Mouse (Mus musculus) left cerebral cortex, adult 2 months (tissue): ENCODE data around the gene Adgrf1. TPM values are rescaled to one million over a fixed set of nuclear protein-coding genes. Genes with fewer than 3 reads are reported as not detected.
"Not testable (repeated sequence)": the region's sequence is repeated elsewhere in the genome, so short reads cannot be mapped to it uniquely, and the experiment has no call there.

Source experiments
- DNase-seq, 2 experiments: peaks; one replicate each; pipeline ENCODE4 v3.0.0; 2021 to 2022; ENCODE audit warnings: low spot score in 2 of 2, mixed read lengths in 1 of 2; ENCODE audit errors: extremely low spot score in 1 of 2
- H3K27ac ChIP-seq: fragments of 200-600 bp; 2 replicates; pipeline ENCODE4 v1.8.1; 2022
- H3K4me3 ChIP-seq: fragments of 200-600 bp; 2 replicates; pipeline ENCODE4 v1.8.1; 2022
- CTCF ChIP-seq: fragments of 200-600 bp; IDR thresholded peaks from 2 replicates; pipeline ENCODE4 v1.8.1; 2022; ENCODE audit warnings: antibody characterized with exemption, mild to moderate bottlenecking, moderate library complexity
- intact Hi-C: fragments of 180-260 bp; cut with DNase I; formaldehyde crosslinking; loops from one replicate; pipeline ENCODE4 v1.15.1; 2025
- total RNA-seq, 2 experiments: library from RNA; stranded (reverse); gene quantifications; 2 replicates each; pipeline ENCODE4 v1.2.3; 2021

Adgrf1 gene
- total RNA-seq, 2 experiments from 2014 or later: not detected

DNA sequence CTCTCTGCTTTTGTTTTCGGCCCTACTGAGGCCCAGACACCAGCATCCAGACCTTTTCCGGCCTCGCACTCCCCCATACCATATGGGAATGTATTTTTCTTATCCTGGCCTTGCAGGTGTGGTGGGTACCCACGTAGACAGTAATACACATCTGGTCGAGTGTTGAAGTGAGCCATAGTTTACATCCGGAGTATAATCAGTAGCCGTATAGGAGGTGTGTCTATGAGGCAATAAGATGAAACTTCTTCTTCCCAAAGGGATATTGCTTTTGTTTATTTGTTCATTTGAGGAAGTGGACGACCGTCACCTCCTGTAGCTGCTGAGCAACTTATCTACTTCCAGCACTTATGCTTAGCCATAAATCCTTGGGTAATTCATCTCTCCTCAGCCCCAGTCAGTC lies 63.9 kb downstream of the Adgrf1 start:
- Histone ChIP-seq H3K27ac (no peak overlapping the region), H3K4me3 (no peak overlapping the region)
- no peak for DNase-seq
- intact Hi-C loops: no loop called here
- no peak for TF ChIP-seq CTCF

DNA sequence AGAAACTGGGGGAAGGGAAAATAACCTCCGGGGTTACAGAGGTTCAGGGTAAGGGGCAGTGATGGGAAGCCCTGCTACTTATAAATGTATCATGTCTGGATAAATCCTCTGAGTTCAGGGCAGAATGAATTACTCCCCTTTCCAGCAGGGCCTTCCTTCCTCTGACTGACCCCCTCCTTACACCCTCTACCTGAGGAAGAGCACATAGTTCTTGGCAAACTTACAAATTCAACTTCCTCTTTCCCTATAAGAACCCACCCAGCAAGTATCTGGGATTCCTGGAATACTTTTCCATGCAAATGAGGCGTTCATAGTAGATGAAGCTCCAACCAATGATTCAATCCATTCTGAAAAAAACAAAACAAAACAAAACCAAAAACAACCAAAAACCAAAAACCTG lies 67.5 kb downstream of the Adgrf1 start:
- H3K4me3 ChIP-seq: no peak overlapping the region
- DNase-seq: no peak

DNA sequence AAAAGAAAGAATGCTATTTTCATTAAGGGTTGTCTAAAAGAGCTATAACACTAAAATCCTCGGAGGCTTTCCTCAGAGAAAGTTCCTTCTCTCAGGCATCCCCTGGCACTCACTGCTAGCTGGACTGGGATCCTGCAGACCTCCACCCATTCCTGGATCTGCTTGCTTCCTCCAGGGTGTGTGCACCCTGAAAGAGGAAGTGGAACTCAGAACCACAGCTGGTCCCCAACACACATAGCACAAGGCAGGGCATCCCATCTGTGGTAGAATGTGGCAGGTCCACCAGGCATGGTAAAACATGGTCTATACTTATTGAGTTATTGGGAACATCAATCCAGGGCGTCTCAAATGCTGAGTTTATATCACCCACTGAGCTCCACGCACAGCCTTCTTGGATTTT lies 68.2 kb downstream of the Adgrf1 start:
- intact Hi-C loops: no loop called here
- TF ChIP-seq CTCF: no peak
- no peak for DNase-seq
- H3K27ac ChIP-seq: no peak overlapping the region
- no peak overlapping the region for H3K4me3 ChIP-seq

More for the DNA sequence above, 67.5 kb downstream of the Adgrf1 start:
- TF ChIP-seq CTCF: no peak
- no peak overlapping the region for H3K27ac ChIP-seq
- intact Hi-C loops: no loop called here

DNA sequence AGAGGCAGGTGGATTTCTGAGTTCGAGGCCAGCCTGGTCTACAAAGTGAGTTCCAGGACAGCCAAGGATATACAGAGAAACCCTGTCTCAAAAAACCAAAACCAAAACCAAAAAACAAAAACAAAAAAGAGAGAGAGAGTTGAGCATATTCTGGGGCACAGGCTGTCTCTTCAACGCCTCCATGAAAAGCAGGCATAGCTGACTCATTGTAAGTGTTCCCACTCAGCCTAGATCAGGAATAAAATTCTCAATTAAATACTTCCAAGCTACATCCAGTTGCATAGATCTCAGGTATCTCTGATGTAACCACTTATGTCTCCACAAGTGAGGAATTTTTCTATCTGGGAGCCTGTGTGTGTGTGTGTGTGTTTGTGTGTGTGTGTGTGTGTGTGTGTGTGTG lies 76.4 kb downstream of the Adgrf1 start:
- DNase-seq, H3K4me3 ChIP-seq, H3K27ac ChIP-seq, intact Hi-C loops: not testable (repeated sequence)

DNA sequence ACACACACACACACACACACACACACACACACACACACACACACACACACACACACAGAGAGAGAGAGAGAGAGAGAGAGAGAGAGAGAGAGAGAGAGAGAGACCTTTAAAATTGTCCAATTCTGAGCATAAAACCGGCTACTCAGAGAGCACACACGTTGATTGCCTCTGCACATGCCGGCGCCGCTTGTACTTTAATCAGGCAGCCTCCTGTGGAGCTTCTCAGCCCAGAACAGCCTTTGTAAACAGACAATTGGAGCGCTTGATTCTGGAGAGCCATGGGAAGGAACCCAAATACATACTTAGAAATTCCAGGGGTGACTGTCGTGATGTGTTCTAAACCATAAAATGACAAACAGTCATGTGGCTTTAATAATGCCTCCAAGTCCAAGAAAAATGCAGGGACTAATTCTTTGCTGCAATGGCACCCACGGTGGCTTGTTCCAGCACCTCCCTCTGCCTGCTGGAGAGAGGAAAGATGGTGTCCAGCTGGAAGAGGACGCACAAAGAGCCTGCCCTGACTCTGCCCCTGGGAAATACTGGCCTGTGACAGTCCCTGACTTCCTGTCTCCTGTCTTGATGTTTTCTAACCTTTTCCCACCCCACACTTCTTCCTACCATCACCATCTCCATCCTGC lies 87.9 kb downstream of the Adgrf1 start:
- intact Hi-C loops: no loop called here
- no peak for DNase-seq
- H3K4me3 ChIP-seq: no peak overlapping the region
- TF ChIP-seq CTCF: no peak
- no peak overlapping the region for H3K27ac ChIP-seq

DNA sequence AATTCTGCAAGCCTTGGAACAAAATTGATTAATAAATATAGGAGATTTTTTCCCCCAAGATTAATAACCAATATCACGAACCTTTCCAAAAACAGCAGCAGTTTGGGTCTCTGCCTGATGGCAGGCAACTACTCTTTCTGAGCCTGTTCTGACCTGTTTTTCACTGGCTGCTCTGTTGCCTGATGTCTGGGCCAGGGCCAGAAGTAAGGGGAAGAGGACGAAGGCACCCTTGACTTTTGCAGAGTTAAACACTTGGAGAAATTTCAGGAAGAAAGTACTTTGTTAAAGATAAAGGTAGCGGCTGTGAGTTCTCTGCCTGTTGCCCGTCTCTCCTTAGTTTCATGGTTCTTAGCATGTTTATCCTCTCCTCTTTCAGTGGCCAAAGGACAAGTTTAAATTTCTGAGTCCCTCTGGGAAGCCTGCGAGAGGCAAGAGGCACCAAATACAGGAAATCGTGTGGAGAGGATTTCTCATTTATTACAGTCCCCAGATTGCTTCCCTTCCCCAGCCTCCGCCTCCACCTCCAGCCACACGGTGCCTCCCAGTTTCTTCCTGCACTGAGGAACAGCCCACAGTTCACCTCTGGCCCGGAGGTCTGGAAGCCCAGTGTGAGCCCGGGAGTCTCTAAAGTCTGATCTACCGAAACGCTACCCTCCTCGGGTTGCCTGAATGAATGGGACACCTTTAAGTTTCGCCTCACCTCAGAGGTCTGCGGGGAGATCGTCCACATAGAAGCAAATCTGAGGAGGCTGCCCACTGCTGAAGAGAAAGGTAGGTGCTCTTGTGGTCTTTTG lies 89.9 kb downstream of the Adgrf1 start, which contains the start of gene Adgrf5:
Gene Adgrf5, plus strand, starts transcription at position 626 of the 794 bp plus-strand sequence.
- intact Hi-C loops: no loop called here
- DNase-seq: no peak
- H3K27ac ChIP-seq: peak within 1 kb of the TSS; percentile 32; the same call in 1 of the 2 replicates
- no peak for TF ChIP-seq CTCF
- H3K4me3 ChIP-seq: peak within 1 kb of the TSS; percentile 30

DNA sequence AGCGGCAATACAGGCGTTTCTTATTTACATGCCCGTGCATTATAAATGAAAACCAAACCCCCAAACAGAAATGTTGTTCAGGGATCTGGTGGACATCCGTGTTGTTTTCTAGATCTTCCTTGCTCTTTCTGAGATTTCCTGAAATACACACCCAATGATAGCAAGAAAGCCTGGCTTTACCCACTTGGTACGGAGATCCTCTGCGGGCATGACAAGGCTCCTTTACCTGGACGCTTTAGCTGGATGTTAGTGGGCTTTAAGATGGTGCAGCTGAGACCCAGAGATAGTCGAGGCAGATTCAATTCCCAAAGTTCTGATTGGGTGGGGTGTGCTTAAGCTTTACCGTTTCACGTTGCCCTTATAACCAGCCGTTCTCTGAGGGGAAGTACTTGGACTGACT lies 90.9 kb downstream of the Adgrf1 start:
- Histone ChIP-seq H3K27ac (peak overlapping the region; percentile 32; the same call in 1 of the 2 replicates), H3K4me3 (peak overlapping the region; percentile 30)
- intact Hi-C loops: no loop called here
- no peak for TF ChIP-seq CTCF
- DNase-seq: no peak

DNA sequence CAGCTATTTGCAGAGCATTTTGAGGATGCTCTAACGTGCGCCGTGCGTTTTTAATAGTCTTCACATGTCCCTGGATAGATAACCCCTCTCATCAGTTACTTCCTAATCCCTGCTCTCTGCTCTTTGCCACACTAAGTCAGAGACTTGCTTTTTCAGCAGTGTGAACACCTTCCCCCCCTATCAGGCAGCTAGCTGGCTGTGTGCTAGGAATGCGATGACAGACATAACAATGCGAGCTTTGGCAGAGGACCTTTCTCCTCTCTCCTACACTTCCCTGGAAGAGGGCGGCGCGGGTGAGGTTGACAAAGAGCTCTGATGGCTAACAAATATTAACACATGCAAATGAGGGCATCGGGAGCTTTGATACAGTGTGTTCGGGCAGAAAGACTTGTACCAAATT lies 92.2 kb downstream of the Adgrf1 start:
- TF ChIP-seq CTCF: no peak
- intact Hi-C loops: no loop called here
- no peak overlapping the region for H3K4me3 ChIP-seq
- no peak overlapping the region for H3K27ac ChIP-seq
- no peak for DNase-seq

DNA sequence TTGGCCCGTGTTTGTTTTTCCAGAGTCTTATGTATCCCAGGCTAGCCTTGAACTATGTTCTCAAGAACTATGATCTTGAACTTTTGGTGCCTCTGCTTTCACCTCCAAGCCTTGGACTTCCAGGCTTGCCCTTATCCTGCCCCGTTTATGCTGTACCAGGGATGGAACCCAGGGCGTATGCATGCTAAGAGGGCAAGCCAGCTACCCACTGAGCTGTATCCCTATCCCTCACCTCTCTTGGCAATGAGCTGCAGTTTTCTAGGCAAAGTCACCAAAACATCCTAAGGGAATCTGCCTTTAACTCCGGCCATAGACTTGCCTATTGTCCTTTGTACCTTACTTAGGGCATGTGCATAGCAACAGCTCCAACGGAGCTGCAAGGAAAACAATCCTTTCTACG lies 92.8 kb downstream of the Adgrf1 start:
- no peak for TF ChIP-seq CTCF
- intact Hi-C loops: no loop called here

DNA sequence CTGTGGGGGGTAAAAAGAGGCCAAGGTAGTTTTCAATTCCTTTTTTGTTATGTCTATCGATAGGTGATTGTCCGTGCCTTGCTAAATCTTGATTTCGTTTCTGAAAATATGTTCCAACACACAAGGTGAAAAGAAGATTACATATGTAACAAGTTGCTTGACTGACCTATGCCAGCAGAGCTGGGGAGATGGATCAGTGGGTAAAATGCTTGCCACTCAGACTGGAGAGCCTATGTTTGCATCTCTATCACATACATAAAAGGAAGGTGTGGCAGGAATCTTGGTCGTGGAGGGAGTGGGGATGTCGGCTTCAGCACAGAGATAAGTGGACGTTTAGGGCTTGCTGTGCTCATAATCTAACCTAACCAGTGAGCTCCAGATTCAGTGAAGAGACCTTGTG lies 93.8 kb downstream of the Adgrf1 start:
- no peak for DNase-seq
- no peak overlapping the region for H3K27ac ChIP-seq
- H3K4me3 ChIP-seq: no peak overlapping the region
- intact Hi-C loops: no loop called here
- no peak for TF ChIP-seq CTCF

More for the DNA sequence above, 92.8 kb downstream of the Adgrf1 start:
- Histone ChIP-seq H3K4me3 (no peak overlapping the region), H3K27ac (no peak overlapping the region)
- DNase-seq: no peak

DNA sequence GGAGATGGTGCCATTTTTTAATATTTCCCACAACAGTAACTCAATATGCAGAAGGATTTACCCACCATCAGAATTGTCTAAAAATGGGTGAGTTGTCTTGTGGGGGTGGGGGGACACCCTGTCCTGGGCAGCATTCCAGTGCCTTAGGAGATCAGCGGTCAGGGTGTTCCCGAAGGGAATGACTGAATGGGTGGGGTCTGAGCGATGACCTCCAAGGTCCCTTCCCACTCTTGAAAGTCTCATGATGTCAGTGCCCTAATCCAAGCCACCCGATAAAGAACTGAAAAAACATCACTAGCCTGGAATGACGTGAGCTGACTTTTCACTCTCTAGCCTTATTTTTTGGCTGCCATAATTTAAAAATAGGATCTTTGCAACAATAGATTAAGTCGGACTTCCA lies 95.2 kb downstream of the Adgrf1 start:
- H3K27ac ChIP-seq: no peak overlapping the region; the same call in 1 of the 2 replicates
- intact Hi-C loops: no loop called here
- no peak overlapping the region for H3K4me3 ChIP-seq
- TF ChIP-seq CTCF: no peak
- no peak for DNase-seq

DNA sequence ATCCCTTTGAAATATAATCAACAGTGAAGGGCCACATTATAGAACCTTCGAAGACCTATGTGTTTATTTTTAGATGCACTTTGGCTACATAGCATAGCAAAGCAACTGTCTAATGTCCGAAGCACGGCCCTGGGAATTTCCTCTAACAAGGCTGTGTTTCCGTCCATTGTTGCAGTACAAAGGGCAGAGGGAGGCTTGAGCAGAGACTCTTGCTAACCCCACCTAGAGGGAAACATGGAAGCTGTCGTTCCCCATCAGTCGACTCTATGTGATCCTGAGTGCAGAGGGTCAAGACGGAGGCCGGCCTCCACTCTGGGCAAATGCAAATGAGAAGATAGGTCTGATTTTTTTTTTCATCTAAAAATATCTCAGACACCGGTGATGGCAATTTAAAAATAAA lies 96.4 kb downstream of the Adgrf1 start:
- peak overlapping the region; percentile 67 for H3K27ac ChIP-seq
- TF ChIP-seq CTCF: no peak; the same call in 1 of the 2 replicates
- intact Hi-C loops: no loop called here

DNA sequence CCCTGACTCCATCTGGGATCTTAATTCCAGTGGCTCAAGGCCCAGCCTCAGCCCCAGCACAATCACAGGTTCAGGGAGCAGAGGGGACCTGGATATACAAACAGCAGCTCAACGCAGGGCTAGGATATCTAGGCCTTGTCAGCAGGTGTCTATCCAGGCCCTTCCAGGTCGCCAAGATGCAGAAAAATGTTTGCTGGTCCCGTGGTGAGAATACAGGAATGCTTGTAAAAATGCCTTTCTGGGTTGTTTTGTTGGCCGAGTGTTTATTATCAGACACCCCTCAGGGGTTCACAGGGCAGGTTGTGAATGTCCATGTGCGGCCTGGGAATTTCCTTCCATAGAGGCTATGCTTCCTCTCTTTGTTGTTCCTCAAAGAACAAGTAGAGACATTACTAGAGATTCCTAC lies 98.0 kb downstream of the Adgrf1 start:
- Histone ChIP-seq H3K4me3 (no peak overlapping the region), H3K27ac (peak overlapping the region; percentile 50; the same call in 1 of the 2 replicates)
- intact Hi-C loops: no loop called here
- DNase-seq: no peak
- TF ChIP-seq CTCF: no peak

More for the DNA sequence above, 96.4 kb downstream of the Adgrf1 start:
- H3K4me3 ChIP-seq: no peak overlapping the region
- DNase-seq: no peak
